Mouse (Mus musculus) left cerebral cortex, adult 8-10 months (tissue): ENCODE measurements around the gene Ushbp1. TPM values are rescaled to one million over a fixed set of nuclear protein-coding genes. Genes with fewer than 3 reads are reported as not detected.

Source experiments
- DNase-seq, 2 experiments: peaks; one replicate each; pipeline ENCODE4 v3.0.0; 2022; ENCODE audit warnings: low spot score in 2 of 2
- total RNA-seq, 4 experiments: library from RNA; stranded (reverse); gene quantifications; 2 replicates each; pipeline ENCODE4 v1.2.4; 2022

The Ushbp1 gene
- total RNA-seq, 4 experiments from 2014 or later = 3.4 to 5.1 (median 3.9) TPM

DNA sequence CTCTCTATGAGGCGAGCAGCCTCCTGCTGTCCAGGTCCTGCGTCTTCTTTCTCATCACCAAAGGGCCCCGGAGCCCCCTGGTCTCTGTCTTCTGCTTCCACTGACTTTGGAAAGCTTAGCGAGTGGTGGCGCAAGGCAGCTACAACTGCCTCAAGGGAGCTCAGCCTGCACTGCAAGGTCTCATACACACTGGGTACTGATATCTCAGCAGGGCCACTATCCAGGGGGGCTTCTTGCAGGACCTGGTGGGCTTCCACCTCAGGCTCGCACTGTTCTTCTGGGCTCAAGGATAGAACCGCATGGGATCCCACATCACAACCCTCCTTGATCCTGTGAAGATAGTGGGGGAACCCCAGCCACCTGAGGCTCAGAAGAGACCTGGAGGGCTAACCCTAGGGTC lies 1.1 kb downstream of the Ushbp1 start:
- peak in 1 of 2 experiments; percentile 6 for DNase-seq

DNA sequence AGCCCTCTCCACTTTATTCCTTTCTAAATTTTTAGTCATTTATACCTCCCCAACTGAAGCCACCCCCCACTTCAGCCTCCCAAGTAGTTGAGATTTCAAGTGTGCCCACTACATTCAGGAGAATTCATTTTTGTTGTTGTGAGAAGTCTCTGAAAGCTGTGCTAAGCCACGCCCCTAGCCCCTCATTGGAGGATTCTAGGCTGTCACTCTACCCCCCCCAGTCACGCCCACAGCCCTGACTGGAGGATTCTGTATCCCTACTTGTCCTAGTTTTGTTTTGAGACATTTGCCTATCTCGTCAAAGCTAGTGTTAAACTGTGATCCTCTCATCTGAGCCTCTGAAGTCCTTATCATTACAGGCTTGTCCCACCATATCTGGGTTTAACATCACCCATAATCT lies 2.7 kb downstream of the Ushbp1 start:
- peak in 1 of 2 experiments; percentile 7 for DNase-seq

GRCm38 (mm10) chr8:71392391-71392790 lies 3.2 kb downstream of the Ushbp1 start:
- DNase-seq = peak in 1 of 2 experiments; percentile 4

- no peak for DNase-seq
Measured at GRCm38 (mm10) chr8:71391696-71392095, 3.9 kb downstream of the Ushbp1 start.

DNA sequence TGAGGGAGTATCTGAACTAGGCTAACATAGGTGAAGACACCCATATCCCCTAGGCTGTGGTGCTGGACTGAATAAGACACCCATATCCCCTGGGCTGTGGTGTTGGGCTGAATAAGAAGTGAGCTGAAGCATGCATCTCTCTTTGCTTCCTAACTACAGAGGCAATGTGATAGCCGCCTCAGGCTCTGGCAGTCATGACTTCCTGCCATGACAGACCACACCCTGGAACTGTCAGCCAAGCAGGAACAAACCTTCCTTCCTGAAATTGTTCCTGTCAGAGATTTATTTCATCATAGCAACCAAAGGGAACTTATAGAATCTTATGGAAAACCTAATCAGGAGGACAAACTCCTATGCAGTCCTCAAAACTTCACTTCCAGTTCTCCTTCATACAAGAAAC lies 7.3 kb downstream of the Ushbp1 start:
- no peak for DNase-seq

DNA sequence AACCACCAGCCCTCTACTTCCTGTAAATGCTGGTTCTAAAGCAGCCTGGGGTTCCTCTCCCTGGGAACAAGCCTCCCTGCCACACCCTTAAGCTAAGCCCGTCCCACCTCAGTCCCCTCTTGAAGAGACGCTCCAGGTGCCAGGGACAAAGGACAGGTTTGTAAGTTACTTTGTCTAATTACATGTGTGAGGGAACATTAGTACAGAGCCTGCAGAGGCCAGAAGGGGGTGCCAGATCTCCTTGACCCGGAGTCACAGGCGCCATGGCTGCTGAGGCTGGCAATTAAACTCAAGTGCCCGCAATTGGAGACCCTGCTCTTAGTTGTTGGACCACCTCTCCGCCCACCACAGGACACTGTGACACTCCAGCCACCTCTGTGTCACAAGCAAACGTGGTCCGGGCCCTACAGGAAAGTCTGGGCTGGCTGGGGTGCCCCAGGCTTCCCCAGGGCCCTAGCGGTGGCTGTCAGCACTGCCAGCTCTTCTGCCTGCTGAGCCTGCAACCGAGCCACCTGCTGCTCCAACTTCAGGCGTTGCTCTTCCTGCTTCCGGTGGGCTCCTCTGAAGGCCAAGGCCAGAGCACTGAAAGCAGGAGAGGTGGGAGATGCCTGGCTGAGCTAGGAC lies 10.3 kb downstream of the Ushbp1 start:
- DNase-seq = no peak

DNA sequence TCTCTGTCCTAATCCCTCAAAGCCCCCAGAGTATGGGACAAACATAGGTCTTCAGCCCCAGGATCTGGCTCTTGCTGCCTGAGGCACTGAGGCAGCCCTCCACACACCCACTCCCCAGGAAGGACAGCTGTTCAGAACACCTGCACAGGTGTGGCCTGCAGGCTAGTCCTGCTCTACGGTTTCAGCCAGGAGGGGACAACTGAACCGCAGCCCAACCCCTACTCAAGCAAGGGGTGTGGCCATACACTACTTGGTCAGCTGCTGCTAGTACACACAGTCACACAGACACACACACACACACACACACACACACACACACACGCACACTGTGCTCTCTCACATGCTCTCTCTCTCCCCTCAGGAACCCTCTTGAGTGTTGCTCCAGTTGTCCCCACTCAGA lies 11.7 kb downstream of the Ushbp1 start:
- DNase-seq = no peak

- DNase-seq = no peak
Measured at GRCm38 (mm10) chr8:71383396-71383795, 12.2 kb downstream of the Ushbp1 start.

DNA sequence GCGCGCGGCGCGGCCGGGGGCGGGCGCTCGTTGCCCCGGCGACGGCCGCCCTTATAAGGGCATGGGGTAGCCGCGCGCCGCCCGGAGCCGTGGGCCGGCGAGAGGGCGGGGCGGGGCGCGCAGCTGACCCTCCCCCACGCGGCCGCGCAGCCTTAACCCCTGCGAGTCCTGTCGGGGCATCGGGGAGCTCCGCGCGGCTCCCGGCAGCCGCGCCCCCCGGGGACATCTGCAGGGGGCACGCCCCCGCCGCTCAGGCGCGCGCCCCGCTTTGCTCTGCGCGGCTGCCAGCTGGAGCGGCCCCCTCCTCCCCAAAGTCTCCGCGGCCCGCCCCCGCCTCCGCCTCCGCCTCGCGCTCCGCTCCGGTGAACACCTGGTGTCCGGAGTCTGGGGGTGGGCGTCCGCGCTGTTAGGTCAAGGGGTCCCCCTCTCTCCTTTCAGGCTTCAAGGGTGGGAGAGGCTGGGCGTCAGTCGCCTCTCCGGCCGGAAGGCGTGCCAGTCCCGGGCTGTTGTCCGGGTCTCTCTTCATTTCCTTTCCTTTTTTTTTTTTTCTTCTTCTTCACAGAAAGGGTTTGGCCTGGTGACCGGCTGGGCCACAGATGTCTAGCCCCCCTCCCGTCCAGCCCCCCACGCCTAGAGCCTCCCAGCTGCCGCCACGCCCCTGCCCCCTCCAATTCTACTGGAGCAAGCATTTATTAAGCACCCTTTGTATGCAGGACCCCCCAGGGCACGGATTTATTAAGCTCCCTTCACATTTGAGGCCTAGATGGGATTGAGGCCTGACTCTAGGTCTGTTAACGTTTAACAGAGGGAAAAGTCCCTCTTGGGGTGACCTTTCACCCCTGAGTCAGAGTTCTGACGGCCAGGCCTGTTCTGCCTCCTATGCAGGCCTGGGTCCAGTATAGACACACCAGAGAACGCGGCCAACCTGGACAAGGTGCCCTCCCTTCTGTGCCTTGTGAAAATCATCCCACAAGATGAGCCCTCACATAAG lies 13.3 kb downstream of the Ushbp1 start:
- peak in 1 of 2 experiments; percentile 81 for DNase-seq

- no peak for DNase-seq
Measured at GRCm38 (mm10) chr8:71381421-71381970, 14.1 kb downstream of the Ushbp1 start, which contains the start of gene Nr2f6. Gene Nr2f6 (minus strand): TSS chr8:71381960.

GRCm38 (mm10) chr8:71380178-71381171 lies 15.1 kb downstream of the Ushbp1 start:
- no peak for DNase-seq

- no peak for DNase-seq
Measured at GRCm38 (mm10) chr8:71379512-71380075, 16.0 kb downstream of the Ushbp1 start.

- no peak for DNase-seq
Measured at GRCm38 (mm10) chr8:71379008-71379407, 16.6 kb downstream of the Ushbp1 start.

- DNase-seq = no peak
Measured at GRCm38 (mm10) chr8:71376423-71377030, 19.1 kb downstream of the Ushbp1 start.

GRCm38 (mm10) chr8:71375581-71376422 lies 19.8 kb downstream of the Ushbp1 start:
- peak in 1 of 2 experiments; percentile 65 for DNase-seq

GRCm38 (mm10) chr8:71374616-71375206 lies 20.9 kb downstream of the Ushbp1 start:
- DNase-seq = no peak

DNA sequence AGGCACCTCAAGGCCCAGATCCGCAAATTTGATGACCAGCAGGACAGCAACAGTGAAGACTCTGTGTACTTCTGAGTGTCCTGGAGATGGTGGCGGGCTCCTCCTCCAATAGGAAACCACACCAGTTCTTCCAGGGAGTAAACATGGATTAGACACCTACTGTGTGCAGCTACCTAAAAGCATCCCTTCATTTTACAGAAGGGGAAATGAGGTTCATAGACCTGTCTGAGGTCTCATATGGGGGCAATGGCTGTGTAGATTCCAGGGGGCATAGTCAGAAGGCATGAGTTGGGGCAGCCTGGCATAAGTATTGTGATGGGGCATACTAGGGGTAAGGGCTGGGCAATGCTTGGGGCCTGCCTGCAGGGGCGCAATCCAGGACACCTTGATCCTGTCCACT lies 22.6 kb downstream of the Ushbp1 start:
- DNase-seq = no peak

DNA sequence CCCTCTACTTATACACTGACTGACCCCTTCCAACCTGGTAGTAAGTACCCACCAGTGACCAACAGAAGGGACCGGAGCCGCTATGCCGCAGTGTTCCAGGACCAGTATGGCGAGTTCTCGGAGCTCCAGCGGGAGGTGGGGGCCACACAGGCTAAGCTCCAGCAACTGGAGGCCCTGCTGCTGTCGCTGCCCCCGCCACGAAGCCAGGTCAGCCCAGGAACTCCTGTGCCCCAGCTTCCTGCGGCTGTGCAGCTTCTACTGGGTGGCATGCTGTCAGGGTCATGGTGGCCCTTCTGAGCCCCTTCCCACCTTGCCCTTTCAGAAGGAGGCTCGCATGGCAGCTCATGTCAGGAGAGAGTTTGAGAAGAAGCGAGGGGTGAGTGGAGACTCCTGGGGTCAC lies 23.2 kb downstream of the Ushbp1 start:
- no peak for DNase-seq
